ENCODE assay signal across 15 mouse cellular contexts in the genomic region with DNA sequence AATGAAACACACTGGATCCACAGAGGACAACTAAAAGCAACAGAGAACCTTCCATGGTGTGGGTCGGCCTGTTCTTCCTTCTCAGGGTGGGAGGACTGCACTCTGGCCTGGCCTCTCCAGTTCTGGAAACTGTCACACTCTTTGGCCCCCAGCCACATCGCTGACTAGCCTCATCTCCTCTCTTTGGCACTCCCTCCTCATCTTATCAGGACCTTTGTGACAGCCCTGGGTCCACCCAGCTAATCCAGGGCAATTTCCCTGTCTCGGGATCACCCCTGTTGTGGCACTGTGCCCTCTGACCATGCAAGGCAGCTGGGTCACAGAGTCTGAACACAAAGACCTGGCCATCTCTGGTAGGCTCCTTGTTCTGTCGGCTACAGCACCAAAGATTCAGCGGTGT. TPM values are rescaled to one million over a fixed set of nuclear protein-coding genes. Genes with fewer than 3 reads are reported as not detected.
DNase-seq lines count a peak whose midpoint lies in the region; ATAC-seq and TF ChIP-seq lines count a peak whose summit lies in the region.
"Had no signal": no experiment of that assay in that cellular context is flagged by ENCODE, and none has a peak within 500 bp of the region (broad histone marks: within the 10 kb centered on the region; RNA-seq: fewer than 3 reads in every experiment).

No protein-coding gene starts in this region.

- no peak for TF ChIP-seq CTCF in thymus, adult 2 months (IDR thresholded peaks at IDR 0.05; ENCODE audit: borderline replicate concordance, control insufficient read depth, extremely low read depth, insufficient read depth, low read length, poor library complexity)

- no peaks in the 10 kb centered on the region for H3K9me3 ChIP-seq in stomach, embryonic 16.5 days (replicated peaks; ENCODE audit: control insufficient read depth, low read length)
- H3K9me3 ChIP-seq: embryonic facial prominence, embryonic 15.5 days; forebrain, embryonic 15.5 days; hindbrain, embryonic 13.5 days; midbrain, embryonic 12.5 days had no signal

- 0 out of 2 replicates have a peak, but pooled peaks have one; percentile 10 for ATAC-seq in stomach, embryonic 16.5 days (ENCODE audit: insufficient read depth, low FRiP score)
- ATAC-seq: forebrain, embryonic 15.5 days had no signal

- no peak overlapping the region for H3K4me3 ChIP-seq in stomach, embryonic 16.5 days (replicated peaks; ENCODE audit: low read length)
- H3K4me3 ChIP-seq in thymus, adult 2 months (ENCODE audit: control insufficient read depth, insufficient read depth, low read length) = no peak overlapping the region
- H3K4me3 ChIP-seq: embryonic facial prominence, embryonic 15.5 days; forebrain, embryonic 15.5 days; hindbrain, embryonic 13.5 days; midbrain, embryonic 12.5 days had no signal

- H3K27me3 ChIP-seq in stomach, embryonic 16.5 days (ENCODE audit: control insufficient read depth, insufficient read depth, low read length) = no peaks in the 10 kb centered on the region
- no peaks in the 10 kb centered on the region for H3K27me3 ChIP-seq in thymus, adult 2 months (ENCODE audit: control insufficient read depth, insufficient read depth, low read length)
- H3K27me3 ChIP-seq: CH12.LX; embryonic facial prominence, embryonic 15.5 days; forebrain, embryonic 15.5 days; hindbrain, embryonic 13.5 days; midbrain, embryonic 12.5 days had no signal

- no peak for TF ChIP-seq POLR2A in thymus, adult 2 months (IDR thresholded peaks at IDR 0.05; ENCODE audit: control insufficient read depth, extremely low read depth, insufficient read depth, low read length, poor library complexity)

- no peak overlapping the region for H3K9ac ChIP-seq in stomach, embryonic 16.5 days (ENCODE audit: low read length)
- H3K9ac ChIP-seq: embryonic facial prominence, embryonic 15.5 days; forebrain, embryonic 15.5 days; hindbrain, embryonic 13.5 days; liver, embryonic 14.5 days; midbrain, embryonic 12.5 days had no signal

- peak; percentile 63 to 85 for DNase-seq in adrenal gland, adult (ENCODE audit: inconsistent age in 2 of 2, low spot score in 1 of 2)
- no peak for DNase-seq in adrenal gland, postnatal 4 days (ENCODE audit: low spot score in 2 of 2)
- peak; percentile 39 for DNase-seq in kidney, adult 9 months
- no peak for DNase-seq in kidney, postnatal 14 days
- peak; percentile 59 to 68 for DNase-seq in heart, postnatal 14 days
- DNase-seq in urinary bladder, postnatal 10 days (ENCODE audit: low spot score) = no peak
- no peak for DNase-seq in thymus, adult 2 months
- DNase-seq: left cerebral cortex, postnatal 4 days had no signal

- no peaks in the 10 kb centered on the region for H3K36me3 ChIP-seq in stomach, embryonic 16.5 days (ENCODE audit: control insufficient read depth, insufficient read depth, low read length)
- no peaks in the 10 kb centered on the region for H3K36me3 ChIP-seq in thymus, adult 2 months (ENCODE audit: control insufficient read depth, insufficient read depth, low read length)
- H3K36me3 ChIP-seq: embryonic facial prominence, embryonic 15.5 days; forebrain, embryonic 15.5 days; hindbrain, embryonic 13.5 days had no signal

- 75% methylated on average over 5 of the region's 5 CpGs for WGBS in stomach, embryonic 16.5 days
- WGBS in thymus, adult 2 months = 91% methylated on average over 5 of the region's 5 CpGs

- H3K4me1 ChIP-seq in stomach, embryonic 16.5 days (ENCODE audit: control insufficient read depth, insufficient read depth, low read length) = peaks cover 30% of the 10 kb centered on the region
- peaks cover 22% of the 10 kb centered on the region for H3K4me1 ChIP-seq in thymus, adult 2 months (replicated peaks; ENCODE audit: control insufficient read depth, insufficient read depth, low read length)

- intact Hi-C loops in heart, postnatal 14 days (cut with DNase I) = loop anchor here (2.0 kb wide), 1 partner anchor 21 kb away; no protein-coding TSS in a partner anchor

- no peak overlapping the region for H3K27ac ChIP-seq in stomach, embryonic 16.5 days (ENCODE audit: low read length)
- no peak overlapping the region for H3K27ac ChIP-seq in thymus, adult 2 months (ENCODE audit: control insufficient read depth, insufficient read depth, low read length)
- H3K27ac ChIP-seq: embryonic facial prominence, embryonic 15.5 days; forebrain, embryonic 15.5 days; hindbrain, embryonic 13.5 days; liver, embryonic 14.5 days; midbrain, embryonic 12.5 days had no signal

- no peak overlapping the region for H3K4me2 ChIP-seq in stomach, embryonic 16.5 days (ENCODE audit: low read depth, low read length)
- H3K4me2 ChIP-seq: embryonic facial prominence, embryonic 15.5 days; forebrain, embryonic 15.5 days; hindbrain, embryonic 13.5 days; midbrain, embryonic 12.5 days had no signal

RNA-seq across cellular contexts. Expression of a gene that starts 22.6 kb away (rescaled TPM):
- total RNA-seq in adrenal gland, postnatal 4 days (2021) = 10 to 100 TPM; 46.6 to 57.7 TPM
- 10 to 100 TPM; 10.7 to 13.0 TPM for total RNA-seq in heart, postnatal 14 days (2021)
- 21.9 and 22.6 TPM in 2 replicates for polyA plus RNA-seq in stomach, embryonic 16.5 days (2015; fragmentation: Nextera tagmentation; extraction: Ambion mirVana)
- 34.2 and 36.9 TPM in 2 replicates for polyA plus RNA-seq in thymus, adult 2 months (2012; rRNA removed)

Comparison
In these comparisons a context has a peak if more than half of its experiments do, and no peak if none do; other contexts are left out.
1. DNase-seq: peak in adrenal gland, adult (2 of 2), kidney, adult 9 months (single experiment) and heart, postnatal 14 days (2 of 2); none in adrenal gland, postnatal 4 days (0 of 2), kidney, postnatal 14 days (single experiment), urinary bladder, postnatal 10 days (single experiment) and thymus, adult 2 months (single experiment).